In the genomic region with DNA sequence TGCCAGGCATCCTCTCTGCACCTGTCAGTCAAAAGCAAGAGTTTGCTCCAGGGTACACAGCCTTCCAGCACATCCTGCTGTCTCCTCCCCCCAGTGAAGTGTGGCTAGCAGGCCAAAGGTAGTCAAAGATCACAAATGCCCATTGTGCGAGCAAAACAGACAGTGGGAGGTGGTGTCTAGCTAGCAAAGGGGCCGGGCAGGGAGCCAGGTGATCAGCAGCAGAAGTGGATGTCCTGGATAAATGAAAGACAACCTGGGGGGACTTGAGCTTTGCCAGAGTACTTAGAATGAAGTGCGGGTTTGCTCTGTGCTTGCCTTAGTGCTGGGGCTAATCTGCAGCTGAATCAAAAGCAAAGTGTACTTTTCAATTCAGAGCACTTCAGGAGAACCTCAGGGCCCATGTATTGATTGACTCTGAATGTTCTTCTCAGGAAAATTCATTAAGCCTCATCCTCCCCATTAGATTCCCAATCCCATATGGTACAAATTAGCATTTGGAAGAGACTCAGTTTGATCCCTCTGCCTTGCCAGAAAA, we compare ENCODE assay signal across 7 mouse cellular contexts.
DNase-seq lines count a peak whose midpoint lies in the region; ATAC-seq and TF ChIP-seq lines count a peak whose summit lies in the region.

No protein-coding gene starts in this region.

- no peaks in the 10 kb centered on the region for H3K27me3 ChIP-seq in limb, embryonic 14.5 days (ENCODE audit: control insufficient read depth, insufficient read depth, low read length)
- no peaks in the 10 kb centered on the region for H3K27me3 ChIP-seq in limb, embryonic 10.5 days (ENCODE audit: low read depth, poor library complexity, severe bottlenecking)
- H3K27me3 ChIP-seq in midbrain, embryonic 14.5 days (ENCODE audit: control insufficient read depth, insufficient read depth, low read length), result no peaks in the 10 kb centered on the region
- H3K27me3 ChIP-seq in intestine, embryonic 16.5 days (replicated peaks; ENCODE audit: control insufficient read depth, insufficient read depth, low read length), result no peaks in the 10 kb centered on the region

- WGBS in limb, embryonic 14.5 days, result 27% methylated on average over 3 of the region's 3 CpGs
- WGBS in limb, embryonic 10.5 days, result 52% methylated on average over 3 of the region's 3 CpGs
- 35% methylated on average over 3 of the region's 3 CpGs for WGBS in midbrain, embryonic 14.5 days
- WGBS in intestine, embryonic 16.5 days, result 43% methylated on average over 3 of the region's 3 CpGs

- no peak overlapping the region for H3K9ac ChIP-seq in limb, embryonic 14.5 days (ENCODE audit: low read depth, low read length, severe bottlenecking)
- no peak overlapping the region for H3K9ac ChIP-seq in midbrain, embryonic 14.5 days (replicated peaks; ENCODE audit: low read length)
- H3K9ac ChIP-seq in intestine, embryonic 16.5 days (ENCODE audit: low read depth, low read length), result no peak overlapping the region

- DNase-seq in limb, embryonic 14.5 days (ENCODE audit: low spot score), result peak; percentile 18
- no peak for DNase-seq in limb, embryonic 10.5 days (ENCODE audit: low spot score)
- DNase-seq in cerebellum, adult 9-11 months, result peak; percentile 63
- peak; percentile 9 to 21 for DNase-seq in heart, postnatal 36 days
- DNase-seq in midbrain, embryonic 14.5 days, result peak; percentile 39
- DNase-seq in ovary, adult 18-20 months (ENCODE audit: low spot score), result no peak

- intact Hi-C loops in heart, postnatal 36 days (cut with DNase I), result no loop called here

- H3K36me3 ChIP-seq in limb, embryonic 14.5 days (ENCODE audit: control insufficient read depth, insufficient read depth, low read length), result no peaks in the 10 kb centered on the region
- H3K36me3 ChIP-seq in limb, embryonic 10.5 days, result no peaks in the 10 kb centered on the region
- H3K36me3 ChIP-seq in midbrain, embryonic 14.5 days (ENCODE audit: control insufficient read depth, insufficient read depth, low read length), result no peaks in the 10 kb centered on the region
- no peaks in the 10 kb centered on the region for H3K36me3 ChIP-seq in intestine, embryonic 16.5 days (ENCODE audit: control insufficient read depth, insufficient read depth, low read length)

- no peak overlapping the region for H3K4me2 ChIP-seq in limb, embryonic 14.5 days (replicated peaks; ENCODE audit: low read depth, low read length, severe bottlenecking)
- H3K4me2 ChIP-seq in midbrain, embryonic 14.5 days (ENCODE audit: low read length), result no peak overlapping the region
- no peak overlapping the region for H3K4me2 ChIP-seq in intestine, embryonic 16.5 days (ENCODE audit: low read depth, low read length)

- ATAC-seq in limb, embryonic 14.5 days (ENCODE audit: low FRiP score, low read depth), result no peak
- peak; percentile 20; the same call in 1 of the 2 replicates for ATAC-seq in midbrain, embryonic 14.5 days (ENCODE audit: low FRiP score, low TSS enrichment)
- no peak for ATAC-seq in intestine, embryonic 16.5 days

- H3K9me3 ChIP-seq in limb, embryonic 14.5 days (ENCODE audit: control insufficient read depth, low read length), result no peaks in the 10 kb centered on the region
- no peaks in the 10 kb centered on the region for H3K9me3 ChIP-seq in limb, embryonic 10.5 days (replicated peaks)
- no peaks in the 10 kb centered on the region for H3K9me3 ChIP-seq in midbrain, embryonic 14.5 days (ENCODE audit: control insufficient read depth, low read length)
- no peaks in the 10 kb centered on the region for H3K9me3 ChIP-seq in intestine, embryonic 16.5 days (ENCODE audit: control insufficient read depth, low read length)

- H3K4me3 ChIP-seq in limb, embryonic 14.5 days (replicated peaks; ENCODE audit: low read length), result no peak overlapping the region
- no peak overlapping the region for H3K4me3 ChIP-seq in limb, embryonic 10.5 days
- no peak overlapping the region for H3K4me3 ChIP-seq in midbrain, embryonic 14.5 days (replicated peaks; ENCODE audit: low read depth, low read length)
- H3K4me3 ChIP-seq in intestine, embryonic 16.5 days (ENCODE audit: low read length), result no peak overlapping the region

- no peak for TF ChIP-seq POLR2A in limb, embryonic 14.5 days (IDR thresholded peaks at IDR 0.05; ENCODE audit: borderline replicate concordance, extremely low read depth, insufficient read depth, insufficient read length)

- no peak overlapping the region for H3K27ac ChIP-seq in limb, embryonic 14.5 days (replicated peaks; ENCODE audit: low read depth, low read length)
- no peak overlapping the region for H3K27ac ChIP-seq in limb, embryonic 10.5 days
- H3K27ac ChIP-seq in midbrain, embryonic 14.5 days (replicated peaks; ENCODE audit: low read depth, low read length), result no peak overlapping the region
- H3K27ac ChIP-seq in intestine, embryonic 16.5 days (ENCODE audit: low read length), result no peak overlapping the region

- peaks cover 9% of the 10 kb centered on the region; the same call in 1 of the 2 replicates for H3K4me1 ChIP-seq in limb, embryonic 14.5 days (ENCODE audit: control insufficient read depth, insufficient read depth, low read length)
- peaks cover 9% of the 10 kb centered on the region for H3K4me1 ChIP-seq in limb, embryonic 10.5 days
- H3K4me1 ChIP-seq in midbrain, embryonic 14.5 days (ENCODE audit: control insufficient read depth, insufficient read depth, low read length), result no peaks in the 10 kb centered on the region
- H3K4me1 ChIP-seq in intestine, embryonic 16.5 days (ENCODE audit: control insufficient read depth, insufficient read depth, low read length), result no peaks in the 10 kb centered on the region

Comparison
In these comparisons a context has a peak if more than half of its experiments do, and no peak if none do; other contexts are left out.
1. DNase-seq: peak in limb, embryonic 14.5 days (single experiment), cerebellum, adult 9-11 months (single experiment), heart, postnatal 36 days (2 of 2) and midbrain, embryonic 14.5 days (single experiment); none in limb, embryonic 10.5 days (single experiment) and ovary, adult 18-20 months (single experiment).